Mouse (Mus musculus) liver, embryonic 11.5 days (tissue): ENCODE data around the gene Eif3g. TPM values are rescaled to one million over a fixed set of nuclear protein-coding genes. Genes with fewer than 3 reads are reported as not detected.

Experiments used
- ATAC-seq: fragments of 200-750 bp; cut with Nextera tagmentation; replicated peaks from 2 replicates; pipeline ENCODE4 v1.8.0; 2017; ENCODE audit warnings: moderate number of reproducible peaks, mild to moderate bottlenecking, moderate TSS enrichment, moderate library complexity; ENCODE audit not compliant: low FRiP score
- DNase-seq: peaks from one replicate; pipeline ENCODE4 v3.0.0-alpha.2; 2017; ENCODE audit warnings: low spot score
- H3K27ac ChIP-seq: fragments of 300-500 bp; sonication (generic); 2 replicates; pipeline ENCODE4 v1.5.1; 2014; ENCODE audit warnings: mild to moderate bottlenecking, low read depth, low read length, control low read depth
- H3K27me3 ChIP-seq: fragments of 300-500 bp; sonication (generic); replicated peaks from 2 replicates; pipeline ENCODE4 v1.6.1; 2014; ENCODE audit warnings: low read length, mixed read lengths; ENCODE audit not compliant: control insufficient read depth, insufficient read depth
- H3K36me3 ChIP-seq: fragments of 300-500 bp; sonication (generic); 2 replicates; pipeline ENCODE4 v1.6.1; 2014; ENCODE audit warnings: mild to moderate bottlenecking, low read length, moderate library complexity, mixed read lengths; ENCODE audit not compliant: control insufficient read depth, insufficient read depth
- H3K4me1 ChIP-seq: fragments of 300-500 bp; sonication (generic); replicated peaks from 2 replicates; pipeline ENCODE4 v1.6.1; 2014; ENCODE audit warnings: low read length, mixed read lengths; ENCODE audit not compliant: control insufficient read depth, insufficient read depth
- H3K4me2 ChIP-seq: fragments of 300-500 bp; sonication (generic); 2 replicates; pipeline ENCODE4 v1.6.1; 2014; ENCODE audit warnings: mild to moderate bottlenecking, control low read depth, moderate library complexity
- H3K4me3 ChIP-seq: fragments of 300-500 bp; sonication (generic); 2 replicates; pipeline ENCODE4 v1.5.1; 2014; ENCODE audit warnings: low read depth, low read length, control low read depth
- H3K9ac ChIP-seq: fragments of 300-500 bp; sonication (generic); 2 replicates; pipeline ENCODE4 v1.6.1; 2014; ENCODE audit warnings: low read depth, low read length, control low read depth
- H3K9me3 ChIP-seq: fragments of 300-500 bp; sonication (generic); 2 replicates; pipeline ENCODE4 v1.6.1; 2016; ENCODE audit warnings: low read length, inconsistent platforms, mixed read lengths; ENCODE audit not compliant: control insufficient read depth
- WGBS: fragments of 180-500 bp; shearing (Covaris S2); extraction: QIAGEN DNeasy Blood & Tissue Kit; methylation state at CpG from one replicate; pipeline ENCODE4 v1.1.7; 2014; 5-methylcytosine and 5-hydroxymethylcytosine counted together
- microRNA-seq: library from miRNA; unstranded; fragments of <30 nt; microRNA quantifications from one replicate; pipeline ENCODE4, GENCODE M21; 2017; ENCODE audit warnings: borderline number of aligned reads
- polyA plus RNA-seq: library from polyadenylated mRNA; unstranded; fragments of >200 nt; fragmentation: Nextera tagmentation; extraction: Ambion mirVana; gene quantifications from 2 replicates; pipeline ENCODE4 v1.2.1, GENCODE M21; 2014

Eif3g gene
- polyA plus RNA-seq, 1 experiment from 2014 or later: 448 TPM

DNA sequence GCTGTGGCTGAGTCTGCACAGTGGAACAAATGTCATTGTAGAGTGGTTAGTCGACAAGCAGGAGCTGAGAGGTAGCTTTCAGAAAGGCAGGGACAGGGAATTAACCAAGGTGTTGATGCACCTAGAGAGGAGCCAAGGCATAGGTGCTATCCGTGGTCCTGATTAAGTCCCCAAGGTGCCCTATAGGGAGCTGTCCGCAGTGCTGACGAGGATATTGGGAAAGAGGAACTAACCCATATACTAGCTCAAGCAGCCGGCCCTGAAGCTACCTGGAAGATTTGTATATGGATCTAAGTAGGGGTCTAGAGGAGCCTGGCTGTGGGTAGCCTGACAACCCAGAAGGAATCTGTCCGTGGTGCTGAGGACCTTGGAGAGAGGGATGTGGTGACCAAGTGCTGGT, 41.3 kb downstream of the Eif3g start:
- 7% methylated on average over 6 of the region's 6 CpGs for WGBS
- Histone ChIP-seq H3K4me2 (no peak overlapping the region), H3K4me1 (no peaks in the 10 kb centered on the region), H3K27me3 (peaks cover 4% of the 10 kb centered on the region; the same call in 1 of the 2 replicates), H3K4me3 (no peak overlapping the region), H3K9ac (no peak overlapping the region), H3K27ac (no peak overlapping the region), H3K36me3 (no peaks in the 10 kb centered on the region), H3K9me3 (no peaks in the 10 kb centered on the region)
- DNase-seq (peak; percentile 65), ATAC-seq (peak; percentile 20; the same call in 1 of the 2 replicates)

DNA sequence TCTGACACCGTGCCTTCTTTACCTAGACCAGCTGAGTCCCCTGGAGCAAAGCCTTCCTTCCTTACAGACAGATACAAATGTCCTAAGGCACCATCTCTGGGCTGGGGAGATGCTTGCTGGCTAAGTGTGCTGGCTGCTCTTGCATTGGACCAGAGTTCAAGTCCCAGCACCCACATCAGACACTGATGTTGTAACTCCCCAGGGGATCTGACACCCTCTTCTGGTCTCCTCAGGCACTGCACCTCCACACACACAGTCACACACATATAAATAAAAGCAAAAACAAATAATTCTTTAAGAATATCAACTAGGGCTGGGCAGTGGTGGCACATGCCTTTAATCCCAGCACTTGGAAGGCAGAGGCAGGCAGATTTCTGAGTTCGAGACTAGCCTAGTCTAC, 48.2 kb downstream of the Eif3g start:
- Histone ChIP-seq H3K36me3 (no peaks in the 10 kb centered on the region), H3K27me3 (0 out of 2 replicates have a peak, but pooled peaks cover 4% of the 10 kb centered on the region), H3K4me3 (no peak overlapping the region), H3K4me2 (no peak overlapping the region), H3K4me1 (no peaks in the 10 kb centered on the region), H3K27ac (no peak overlapping the region), H3K9ac (no peak overlapping the region), H3K9me3 (no peaks in the 10 kb centered on the region)
- DNase-seq (no peak), ATAC-seq (no peak)
- WGBS: 78% methylated on average over 2 of the region's 2 CpGs

Small RNA genes within 50 kb of the gene (microRNA-seq; reads per million reads assigned to microRNA genes)
- gene Mir7081: not detected

Other genes with a start within 250 kb of the Eif3g start
- 58.8 and 59.7 TPM in 2 replicates for gene Pin1, start 246.5 kb downstream of the Eif3g start, polyA plus RNA-seq
- gene Olfm2, start 152.3 kb downstream of the Eif3g start, polyA plus RNA-seq: 1.2 and 1.3 TPM in 2 replicates
- 0.05 TPM in 2 replicates for gene Col5a3, start 83.6 kb downstream of the Eif3g start, polyA plus RNA-seq
- not detected in 2 replicates for gene Rdh8, start 80.1 kb downstream of the Eif3g start, polyA plus RNA-seq
- gene A230050P20Rik, start 30.0 kb downstream of the Eif3g start, polyA plus RNA-seq: 7.1 and 8.8 TPM in 2 replicates
- gene Angptl6, start 18.9 kb downstream of the Eif3g start, polyA plus RNA-seq: 9.4 TPM in 2 replicates
- gene Ppan, start 10.4 kb downstream of the Eif3g start, polyA plus RNA-seq: 170 and 178 TPM in 2 replicates
- 85.1 and 87.5 TPM in 2 replicates for gene Dnmt1, start 61.3 kb upstream of the Eif3g start, polyA plus RNA-seq
- 15.2 and 16.8 TPM in 2 replicates for gene S1pr2, start 78.2 kb upstream of the Eif3g start, polyA plus RNA-seq
- gene Mrpl4, start 104.1 kb upstream of the Eif3g start, polyA plus RNA-seq: 138 and 145 TPM in 2 replicates
- gene Icam1, start 117.4 kb upstream of the Eif3g start, polyA plus RNA-seq: 12.2 and 13.0 TPM in 2 replicates
- 146 and 147 TPM in 2 replicates for gene Icam4, start 130.8 kb upstream of the Eif3g start, polyA plus RNA-seq
- 0.37 and 0.44 TPM in 2 replicates for gene Icam5, start 133.4 kb upstream of the Eif3g start, polyA plus RNA-seq
- 0.67 and 1.4 TPM in 2 replicates for gene Zglp1, start 168.5 kb upstream of the Eif3g start, polyA plus RNA-seq
- 0.53 and 1.4 TPM in 2 replicates for gene Gm49373, start 174.5 kb upstream of the Eif3g start, polyA plus RNA-seq
- 74.9 and 75.1 TPM in 2 replicates for gene Fdx1l, start 175.0 kb upstream of the Eif3g start, polyA plus RNA-seq
- gene Gm38431, start 193.4 kb upstream of the Eif3g start, polyA plus RNA-seq: 4.2 and 4.3 TPM in 2 replicates
- gene Raver1, start 193.4 kb upstream of the Eif3g start, polyA plus RNA-seq: 89.8 and 94.0 TPM in 2 replicates
- 11.5 and 13.8 TPM in 2 replicates for gene Tyk2, start 232.6 kb upstream of the Eif3g start, polyA plus RNA-seq